Mouse (Mus musculus): ENCODE results near the gene Brix1. TPM values are rescaled to one million over a fixed set of nuclear protein-coding genes. Genes with fewer than 3 reads are reported as not detected.
A peak's percentile ranks its signal among the peaks of the same experiment; 100 is the strongest.

The Brix1 gene
- polyA plus RNA-seq, 1 experiment from 2014 or later = 97.1 TPM

DNA sequence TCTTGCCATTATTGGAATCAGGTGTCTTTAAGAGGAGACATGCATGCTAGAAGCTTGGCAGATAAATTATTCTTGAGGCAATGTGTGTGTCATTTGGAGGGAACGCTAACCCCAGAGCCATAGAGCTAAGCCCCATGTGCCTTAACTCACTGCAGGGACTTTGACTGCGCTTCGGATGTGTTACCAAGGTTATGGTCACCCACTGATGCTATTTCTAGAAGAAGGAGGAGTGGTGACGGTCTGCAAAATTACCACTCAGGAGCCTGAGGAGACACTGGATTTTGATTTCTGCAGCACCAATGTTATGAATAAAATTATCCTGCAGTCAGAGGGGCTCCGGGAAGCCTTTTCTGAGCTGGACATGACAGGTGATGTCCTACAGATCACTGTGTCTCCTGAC lies 4.4 kb upstream of the Brix1 start:
- Histone ChIP-seq H3K4me3 (no peak overlapping the region), H3K4me1 (peaks cover 9% of the 10 kb centered on the region), H3K27ac (no peak overlapping the region), H3K9me3 (no peaks in the 10 kb centered on the region), H3K4me2 (no peak overlapping the region), H3K9ac (no peak overlapping the region), H3K27me3 (no peaks in the 10 kb centered on the region), H3K36me3 (peaks cover 15% of the 10 kb centered on the region; the same call in 1 of the 2 replicates)
- 95% methylated on average over 5 of the region's 5 CpGs for WGBS
- ATAC-seq (ENCODE audit: borderline replicate concordance, extremely low read depth, low FRiP score, low TSS enrichment) = no peak

DNA sequence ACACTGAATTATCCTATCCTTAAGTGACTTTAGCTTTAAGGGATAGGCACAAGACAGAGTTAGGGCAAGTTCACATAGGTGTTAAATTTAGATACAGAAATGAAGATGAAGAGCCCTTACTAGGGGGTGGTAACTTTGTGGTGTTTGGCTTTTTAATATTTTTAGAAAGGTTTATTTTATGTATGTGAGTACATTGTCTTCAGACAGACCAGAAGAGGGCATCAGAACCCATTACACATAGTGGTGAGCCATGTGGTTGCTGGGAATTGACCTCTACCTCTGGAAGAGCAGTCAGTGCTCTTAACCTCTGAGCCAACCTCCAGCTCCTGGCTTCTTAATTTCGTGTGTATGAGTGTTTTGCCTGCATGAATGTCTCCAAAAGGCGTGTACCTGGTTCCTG lies 1.5 kb upstream of the Brix1 start:
- peak overlapping the region; percentile 91 for H3K4me3 ChIP-seq
- no peak overlapping the region for H3K9ac ChIP-seq

DNA sequence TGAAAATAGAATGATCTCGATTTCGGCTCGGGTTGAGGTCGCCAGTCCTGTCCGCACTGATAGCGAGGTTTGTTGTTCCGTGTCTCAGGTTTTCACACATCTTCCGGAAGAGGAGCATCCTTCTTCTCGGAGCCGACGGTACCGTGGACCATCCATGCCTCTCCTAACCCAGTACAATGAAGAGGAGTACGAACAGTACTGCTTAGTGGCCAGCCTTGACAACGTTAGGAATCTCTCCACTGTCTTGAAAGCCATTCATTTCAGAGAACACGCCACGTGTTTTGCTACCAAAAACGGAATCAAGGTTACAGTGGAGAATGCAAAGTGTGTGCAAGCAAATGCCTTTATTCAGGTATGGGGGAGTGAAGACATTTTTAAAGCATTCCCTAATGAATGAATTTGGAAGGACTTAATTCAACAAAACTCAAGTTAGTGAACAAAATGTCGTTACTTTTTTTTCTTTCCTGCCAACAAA lies 655 bp upstream of the Brix1 start:
- peak overlapping the region; percentile 32; the same call in 1 of the 2 replicates for H3K27ac ChIP-seq
- H3K4me3 ChIP-seq = peak overlapping the region; percentile 91
- peaks cover 20% of the 10 kb centered on the region for H3K4me1 ChIP-seq
- no peaks in the 10 kb centered on the region for H3K9me3 ChIP-seq
- under 1% methylated on average over 18 of the region's 18 CpGs for WGBS
- H3K27me3 ChIP-seq = no peaks in the 10 kb centered on the region
- ATAC-seq (ENCODE audit: borderline replicate concordance, extremely low read depth, low FRiP score, low TSS enrichment) = peak; percentile 16; the same call in 1 of the 2 replicates
- peaks cover 18% of the 10 kb centered on the region for H3K36me3 ChIP-seq
- peak overlapping the region; percentile 93 for H3K9ac ChIP-seq
- H3K4me2 ChIP-seq = peak overlapping the region; percentile 66

More for the DNA sequence above, 1.5 kb upstream of the Brix1 start:
- Histone ChIP-seq H3K4me2 (peak overlapping the region; percentile 66), H3K27me3 (no peaks in the 10 kb centered on the region), H3K36me3 (peaks cover 16% of the 10 kb centered on the region), H3K9me3 (no peaks in the 10 kb centered on the region), H3K27ac (no peak overlapping the region), H3K4me1 (peaks cover 20% of the 10 kb centered on the region)
- WGBS = 56% methylated on average over 2 of the region's 2 CpGs
- ATAC-seq (ENCODE audit: borderline replicate concordance, extremely low read depth, low FRiP score, low TSS enrichment) = no peak

DNA sequence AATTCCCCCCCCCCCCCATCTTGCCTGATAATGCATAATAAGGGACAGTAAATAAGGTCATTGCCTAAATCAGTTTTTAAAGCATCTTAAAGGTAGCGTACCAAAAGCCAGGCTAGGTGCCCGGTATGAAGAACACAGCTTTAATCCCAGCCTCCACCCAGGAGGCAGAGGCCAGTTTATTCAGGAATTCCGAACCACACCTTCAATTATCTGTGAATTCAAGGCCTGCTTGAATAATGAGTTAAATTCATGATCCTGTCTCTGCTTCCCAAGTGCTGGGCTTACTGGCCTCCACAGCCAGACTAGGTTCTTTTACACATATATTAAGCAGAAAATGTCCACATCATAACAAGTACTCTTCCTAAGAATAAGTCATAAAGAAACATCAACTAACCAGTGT lies 14.8 kb downstream of the Brix1 start:
- peak overlapping the region; percentile 89 for H3K4me2 ChIP-seq
- H3K9ac ChIP-seq = peak overlapping the region; percentile 85; the same call in 1 of the 2 replicates
- no peak for ATAC-seq (ENCODE audit: borderline replicate concordance, extremely low read depth, low FRiP score, low TSS enrichment)
- peak overlapping the region; percentile 92 for H3K4me3 ChIP-seq
- H3K9me3 ChIP-seq = no peaks in the 10 kb centered on the region
- peaks cover 18% of the 10 kb centered on the region for H3K4me1 ChIP-seq
- H3K27ac ChIP-seq = 0 out of 2 replicates have a peak overlapping the region, but pooled peaks have one; percentile 82
- peaks cover 14% of the 10 kb centered on the region for H3K36me3 ChIP-seq
- WGBS = 8% methylated on average over 3 of the region's 3 CpGs
- no peaks in the 10 kb centered on the region for H3K27me3 ChIP-seq

DNA sequence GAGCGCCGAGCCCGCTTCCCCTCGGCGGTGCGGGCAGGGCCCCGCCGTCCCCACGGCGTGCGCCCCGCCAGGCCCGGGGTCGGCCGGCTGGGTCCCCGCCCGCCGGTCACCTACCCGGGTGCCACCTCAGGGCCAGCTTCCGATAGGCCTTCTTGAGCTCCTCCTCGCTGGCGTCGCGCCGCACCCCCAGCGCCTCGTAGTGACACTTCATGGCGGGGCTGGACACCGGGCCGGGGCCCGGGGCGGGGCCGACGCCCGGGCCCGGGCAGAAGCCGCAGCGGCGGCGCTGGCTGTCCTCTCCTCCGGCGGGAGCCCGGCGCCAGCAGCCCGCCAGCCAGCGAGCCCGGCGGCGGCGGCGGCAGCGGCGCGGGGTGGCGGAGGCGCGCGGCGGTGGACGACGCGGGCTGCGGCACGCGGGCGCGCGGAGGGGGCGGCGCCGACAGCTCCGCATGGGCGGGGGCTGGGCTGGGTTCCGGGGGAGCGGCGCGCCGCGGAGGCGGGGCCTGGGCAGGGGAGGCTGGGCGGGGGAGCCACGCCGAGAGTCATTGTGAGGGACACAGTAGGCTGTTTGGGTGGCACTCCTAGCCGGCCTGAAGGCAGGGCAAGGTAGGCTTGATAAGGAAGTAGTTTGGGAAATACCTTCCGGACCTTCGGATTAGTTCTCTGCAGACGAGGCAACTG lies 15.5 kb downstream of the Brix1 start, which contains the start of gene Dnajc21:
Dnajc21 (minus strand) TSS at position 366 of the 681 bp plus-strand sequence.
- peaks cover 18% of the 10 kb centered on the region for H3K4me1 ChIP-seq
- WGBS = under 1% methylated on average over 73 of the region's 87 CpGs
- H3K27ac ChIP-seq = peak within 1 kb of the TSS; percentile 82
- H3K4me2 ChIP-seq = peak within 1 kb of the TSS; percentile 89
- no peaks in the 10 kb centered on the region for H3K9me3 ChIP-seq
- peak within 1 kb of the TSS; percentile 92 for H3K4me3 ChIP-seq
- H3K27me3 ChIP-seq = no peaks in the 10 kb centered on the region
- peak; percentile 98 for ATAC-seq (ENCODE audit: borderline replicate concordance, extremely low read depth, low FRiP score, low TSS enrichment)
- H3K9ac ChIP-seq = peak within 1 kb of the TSS; percentile 85
- peaks cover 8% of the 10 kb centered on the region for H3K36me3 ChIP-seq

DNA sequence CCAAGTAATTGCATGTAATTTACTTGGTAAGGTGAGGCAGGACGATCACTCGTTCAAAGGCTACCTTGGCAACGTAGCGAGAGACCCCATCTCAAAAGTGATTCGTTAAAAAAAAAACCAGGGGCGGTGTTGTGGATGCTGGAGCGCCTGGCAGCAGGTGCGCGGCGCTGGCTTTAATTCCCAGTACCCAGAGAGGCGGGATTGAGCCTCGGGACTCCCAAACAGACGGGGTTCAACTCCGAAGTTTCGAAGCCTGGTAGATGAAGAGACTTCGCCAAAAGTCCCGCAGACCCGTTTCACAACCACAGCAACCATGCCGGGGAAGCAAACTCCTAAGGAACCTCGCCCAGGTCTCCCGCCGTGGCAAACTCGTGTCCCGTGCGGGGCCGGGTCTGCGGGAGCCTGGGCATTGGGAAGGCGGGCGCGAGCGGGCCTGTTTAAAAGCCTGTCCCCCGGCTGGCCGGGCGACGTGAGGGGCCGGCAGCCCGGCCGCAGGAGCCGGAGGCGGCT lies 16.1 kb downstream of the Brix1 start:
- Histone ChIP-seq H3K4me1 (peaks cover 18% of the 10 kb centered on the region), H3K36me3 (peaks cover 5% of the 10 kb centered on the region; the same call in 1 of the 2 replicates), H3K9me3 (no peaks in the 10 kb centered on the region), H3K27me3 (no peaks in the 10 kb centered on the region), H3K9ac (peak overlapping the region; percentile 85), H3K4me3 (peak overlapping the region; percentile 92), H3K4me2 (peak overlapping the region; percentile 89), H3K27ac (peak overlapping the region; percentile 82)
- under 1% methylated on average over 39 of the region's 40 CpGs for WGBS
- ATAC-seq (ENCODE audit: borderline replicate concordance, extremely low read depth, low FRiP score, low TSS enrichment) = no peak; the same call in 1 of the 2 replicates

DNA sequence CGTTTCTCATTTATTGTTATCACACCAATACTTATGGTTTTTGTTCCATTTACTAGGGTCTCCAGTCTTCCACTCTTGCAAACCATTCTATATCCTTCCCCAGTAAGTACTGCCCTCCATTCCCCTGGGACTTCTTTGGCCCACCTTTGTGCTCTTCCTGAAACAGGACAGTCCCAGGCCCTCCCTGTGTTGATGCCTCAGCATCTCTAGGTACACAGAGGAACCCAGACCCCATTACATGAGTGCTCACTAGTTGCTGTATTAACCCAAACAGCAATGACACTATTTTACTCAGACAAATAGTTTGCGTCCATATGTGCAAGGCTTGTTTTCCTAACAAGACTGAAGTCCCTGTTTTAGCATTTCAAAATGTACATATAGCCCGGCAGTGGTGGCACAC lies 17.0 kb downstream of the Brix1 start:
- no peak overlapping the region for H3K27ac ChIP-seq
- H3K4me1 ChIP-seq = peaks cover 18% of the 10 kb centered on the region
- no peaks in the 10 kb centered on the region for H3K36me3 ChIP-seq
- H3K4me2 ChIP-seq = peak overlapping the region; percentile 89; the same call in 1 of the 2 replicates
- H3K27me3 ChIP-seq = no peaks in the 10 kb centered on the region
- 76% methylated on average over 3 of the region's 3 CpGs for WGBS
- H3K9me3 ChIP-seq = no peaks in the 10 kb centered on the region
- H3K4me3 ChIP-seq = no peak overlapping the region
- ATAC-seq (ENCODE audit: borderline replicate concordance, extremely low read depth, low FRiP score, low TSS enrichment) = no peak
- H3K9ac ChIP-seq = no peak overlapping the region

GRCm38 (mm10) chr15:10464678-10465077 lies 21.1 kb downstream of the Brix1 start:
- H3K4me1 ChIP-seq = peaks cover 14% of the 10 kb centered on the region; the same call in 1 of the 2 replicates
- no peaks in the 10 kb centered on the region for H3K9me3 ChIP-seq
- 84% methylated on average over 3 of the region's 3 CpGs for WGBS
- no peak for ATAC-seq (ENCODE audit: borderline replicate concordance, extremely low read depth, low FRiP score, low TSS enrichment)
- peaks cover 22% of the 10 kb centered on the region for H3K36me3 ChIP-seq
- H3K4me3 ChIP-seq = no peak overlapping the region
- H3K4me2 ChIP-seq = no peak overlapping the region
- no peaks in the 10 kb centered on the region for H3K27me3 ChIP-seq
- no peak overlapping the region for H3K27ac ChIP-seq
- no peak overlapping the region for H3K9ac ChIP-seq

- 0 out of 2 replicates have a peak, but pooled peaks cover 3% of the 10 kb centered on the region for H3K4me1 ChIP-seq
- no peak for ATAC-seq (ENCODE audit: borderline replicate concordance, extremely low read depth, low FRiP score, low TSS enrichment)
- WGBS = 77% methylated on average over 5 of the region's 5 CpGs
- peaks cover 30% of the 10 kb centered on the region for H3K36me3 ChIP-seq
- no peak overlapping the region for H3K9ac ChIP-seq
- H3K27me3 ChIP-seq = no peaks in the 10 kb centered on the region
- no peak overlapping the region for H3K4me2 ChIP-seq
- H3K4me3 ChIP-seq = no peak overlapping the region
- H3K9me3 ChIP-seq = no peaks in the 10 kb centered on the region
- no peak overlapping the region for H3K27ac ChIP-seq
Measured at GRCm38 (mm10) chr15:10463555-10463954, 22.2 kb downstream of the Brix1 start.

- no peaks in the 10 kb centered on the region for H3K27me3 ChIP-seq
- 59% methylated on average over 12 of the region's 12 CpGs for WGBS
- ATAC-seq (ENCODE audit: borderline replicate concordance, extremely low read depth, low FRiP score, low TSS enrichment) = no peak
- peaks cover 45% of the 10 kb centered on the region for H3K36me3 ChIP-seq
- H3K4me2 ChIP-seq = no peak overlapping the region
- H3K4me3 ChIP-seq = no peak overlapping the region
- H3K4me1 ChIP-seq = no peaks in the 10 kb centered on the region
- no peak overlapping the region for H3K27ac ChIP-seq
- no peak overlapping the region for H3K9ac ChIP-seq
- H3K9me3 ChIP-seq = no peaks in the 10 kb centered on the region
Measured at GRCm38 (mm10) chr15:10460986-10461385, 24.8 kb downstream of the Brix1 start.

- no peak overlapping the region for H3K9ac ChIP-seq
- no peaks in the 10 kb centered on the region for H3K27me3 ChIP-seq
- peaks cover 37% of the 10 kb centered on the region for H3K36me3 ChIP-seq
- ATAC-seq (ENCODE audit: borderline replicate concordance, extremely low read depth, low FRiP score, low TSS enrichment) = no peak
- 90% methylated on average over 3 of the region's 3 CpGs for WGBS
- H3K9me3 ChIP-seq = no peaks in the 10 kb centered on the region
- no peak overlapping the region for H3K4me3 ChIP-seq
- H3K4me2 ChIP-seq = no peak overlapping the region
- no peaks in the 10 kb centered on the region for H3K4me1 ChIP-seq
- H3K27ac ChIP-seq = no peak overlapping the region
Measured at GRCm38 (mm10) chr15:10447102-10447501, 38.6 kb downstream of the Brix1 start.

DNA sequence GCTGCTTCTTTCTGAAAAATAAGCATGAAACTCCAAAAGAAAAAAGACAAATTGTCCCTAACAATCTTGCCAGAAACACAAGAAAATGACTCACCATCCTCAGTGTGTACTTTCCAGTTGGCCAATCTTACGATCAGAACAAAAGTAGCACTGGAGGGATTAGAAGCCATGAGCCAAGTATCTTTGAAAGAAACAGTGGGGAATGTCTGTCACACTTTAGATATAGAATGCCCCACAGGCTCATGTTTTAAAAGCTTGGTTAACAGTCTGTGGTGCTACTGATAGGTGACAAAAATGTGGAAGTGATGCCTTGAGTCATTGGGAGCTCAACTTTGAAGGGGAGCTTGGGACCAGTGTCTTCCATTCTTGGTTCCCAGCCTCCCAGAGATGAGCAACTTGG lies 43.5 kb downstream of the Brix1 start:
- peaks cover 22% of the 10 kb centered on the region for H3K36me3 ChIP-seq

More for the DNA sequence above, 43.5 kb downstream of the Brix1 start:
- H3K27ac ChIP-seq = no peak overlapping the region
- no peak overlapping the region for H3K9ac ChIP-seq
- WGBS = 90% methylated on average over 1 of the region's 1 CpGs
- no peak for ATAC-seq (ENCODE audit: borderline replicate concordance, extremely low read depth, low FRiP score, low TSS enrichment)
- no peak overlapping the region for H3K4me2 ChIP-seq
- H3K27me3 ChIP-seq = no peaks in the 10 kb centered on the region
- H3K4me1 ChIP-seq = no peaks in the 10 kb centered on the region
- H3K4me3 ChIP-seq = no peak overlapping the region
- H3K9me3 ChIP-seq = no peaks in the 10 kb centered on the region
